Mouse (Mus musculus): ENCODE results near the gene Ddi2.

GRCm38 (mm10) chr4:141755375-141755930 is 32.2 kb upstream of the Ddi2 start:
- TF ChIP-seq GATA1 (IDR thresholded peaks at IDR 0.05; ENCODE audit: borderline replicate concordance, low read length) = no peak
- no peak for TF ChIP-seq FLI1 (IDR thresholded peaks at IDR 0.05; ENCODE audit: low read length)

Measured in megakaryocyte, embryonic 14.5 days (primary cell).